Mouse (Mus musculus) 416B (cell line): ENCODE data around the gene Tac4.

Source experiments
- DNase-seq: peaks from one replicate; pipeline ENCODE4 v3.0.0; 2011; ENCODE audit warnings: low read depth

Gene Tac4

DNA sequence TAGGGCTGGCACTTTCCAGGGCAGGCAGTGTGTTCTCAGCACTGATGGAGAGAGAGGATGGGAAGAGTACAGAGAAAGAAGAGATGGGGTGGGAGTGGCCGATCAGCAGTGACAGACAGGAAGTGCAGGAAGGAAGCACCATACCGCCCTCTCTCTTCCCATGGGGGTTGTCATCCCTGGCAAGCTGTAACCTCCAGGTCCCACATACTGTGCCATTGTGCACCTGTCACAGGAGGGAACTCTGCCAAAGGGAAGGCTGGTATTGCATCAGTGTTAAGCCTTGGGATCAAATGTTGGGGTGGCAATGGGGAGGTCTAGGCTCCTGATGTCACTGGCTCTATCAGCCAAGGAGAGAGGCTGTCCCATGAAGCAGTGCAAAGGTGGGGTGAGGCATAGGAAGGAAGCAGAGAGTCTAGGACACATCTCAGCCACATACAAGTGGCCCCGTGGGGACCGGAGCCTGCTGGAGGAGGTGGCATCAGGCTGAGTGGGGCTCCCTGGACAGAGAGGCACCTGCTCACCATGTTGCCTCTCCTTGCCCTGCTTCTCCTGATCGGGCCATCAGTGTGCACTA, at the start of gene Tac4:
Gene Tac4 (plus strand): TSS at position 352 of the 574 bp plus-strand sequence.
- peak; percentile 67 for DNase-seq

DNA sequence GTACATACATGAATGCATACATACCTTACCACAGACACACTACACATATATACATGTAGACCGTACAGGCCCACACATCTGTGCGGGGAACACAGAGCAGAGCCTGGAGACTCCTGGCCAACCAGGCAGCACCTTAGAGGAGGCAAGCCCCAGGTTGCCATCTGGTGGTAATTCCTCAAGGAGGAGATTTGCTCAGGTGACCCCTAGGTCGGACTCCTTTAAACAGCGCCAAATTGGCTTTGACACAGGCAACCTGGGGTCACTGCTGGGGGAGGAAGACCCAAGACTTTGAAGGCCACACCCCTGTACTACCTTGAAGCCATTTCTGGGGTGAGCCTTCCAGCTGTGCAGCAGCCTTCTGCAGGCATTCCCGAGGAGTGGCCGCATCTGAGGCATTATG, 47.7 kb upstream of the Tac4 start:
- no peak for DNase-seq

DNA sequence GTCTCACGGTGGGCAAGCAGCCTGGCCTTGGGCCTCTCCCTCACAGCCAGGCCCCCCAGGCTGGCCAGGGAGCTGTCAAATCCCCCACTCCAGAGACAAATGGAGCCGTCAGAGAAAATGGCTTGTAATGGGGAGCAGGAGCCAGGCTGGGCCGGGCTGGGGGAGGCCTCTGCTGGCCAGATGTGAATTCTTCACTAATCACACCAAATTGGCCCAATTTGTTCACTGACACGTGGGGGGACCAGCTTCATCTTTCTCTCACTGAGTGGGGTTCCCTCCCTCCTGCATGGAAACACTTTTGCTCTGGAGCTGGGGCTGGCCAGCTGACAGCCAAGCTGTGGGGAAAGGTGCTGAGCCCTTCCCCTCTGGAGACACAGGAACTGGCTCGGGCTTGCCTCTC, 47.0 kb upstream of the Tac4 start:
- DNase-seq = no peak

DNA sequence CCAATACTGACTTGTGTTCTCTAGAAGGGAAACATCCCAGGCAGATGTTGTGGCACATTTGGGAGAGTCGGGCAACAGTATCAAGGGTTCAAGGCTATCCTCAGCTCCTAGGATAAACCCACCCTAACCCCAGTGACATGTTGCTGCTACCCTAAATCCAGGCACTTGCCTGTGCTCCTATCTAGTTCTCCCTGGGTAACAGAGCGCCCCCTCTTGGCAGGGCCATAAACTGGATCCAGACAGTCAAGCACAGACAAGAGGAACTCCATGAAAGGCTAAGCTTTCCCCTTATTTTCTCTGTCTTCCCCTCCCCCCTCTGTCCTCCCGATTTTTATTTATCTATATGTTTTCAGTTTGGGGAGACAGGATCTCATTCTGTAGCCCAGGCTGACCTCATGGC, 45.1 kb upstream of the Tac4 start:
- peak; percentile 40 for DNase-seq

GRCm38 (mm10) chr11:95219111-95219510, 42.2 kb upstream of the Tac4 start:
- DNase-seq = no peak

DNA sequence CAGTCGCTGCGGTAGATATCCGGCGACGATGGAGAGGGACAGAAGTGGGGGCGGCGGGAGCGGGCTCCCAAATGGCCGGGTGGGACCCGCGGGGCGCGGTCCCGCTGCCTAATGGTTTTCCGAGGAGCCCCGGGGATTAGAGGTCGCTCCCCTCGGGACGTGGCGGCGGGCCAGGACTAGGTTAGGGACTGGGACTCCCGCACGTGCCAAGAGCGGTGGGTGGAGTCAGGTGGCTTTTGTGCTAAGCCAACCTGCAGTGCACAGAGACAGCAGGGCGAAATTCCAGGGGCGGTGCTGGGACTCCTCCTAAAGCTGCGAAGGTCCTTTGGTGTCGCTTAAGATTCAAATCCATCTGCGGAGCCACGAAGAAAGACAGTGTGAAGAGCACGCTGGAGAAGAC, 37.9 kb upstream of the Tac4 start:
- DNase-seq = no peak

DNA sequence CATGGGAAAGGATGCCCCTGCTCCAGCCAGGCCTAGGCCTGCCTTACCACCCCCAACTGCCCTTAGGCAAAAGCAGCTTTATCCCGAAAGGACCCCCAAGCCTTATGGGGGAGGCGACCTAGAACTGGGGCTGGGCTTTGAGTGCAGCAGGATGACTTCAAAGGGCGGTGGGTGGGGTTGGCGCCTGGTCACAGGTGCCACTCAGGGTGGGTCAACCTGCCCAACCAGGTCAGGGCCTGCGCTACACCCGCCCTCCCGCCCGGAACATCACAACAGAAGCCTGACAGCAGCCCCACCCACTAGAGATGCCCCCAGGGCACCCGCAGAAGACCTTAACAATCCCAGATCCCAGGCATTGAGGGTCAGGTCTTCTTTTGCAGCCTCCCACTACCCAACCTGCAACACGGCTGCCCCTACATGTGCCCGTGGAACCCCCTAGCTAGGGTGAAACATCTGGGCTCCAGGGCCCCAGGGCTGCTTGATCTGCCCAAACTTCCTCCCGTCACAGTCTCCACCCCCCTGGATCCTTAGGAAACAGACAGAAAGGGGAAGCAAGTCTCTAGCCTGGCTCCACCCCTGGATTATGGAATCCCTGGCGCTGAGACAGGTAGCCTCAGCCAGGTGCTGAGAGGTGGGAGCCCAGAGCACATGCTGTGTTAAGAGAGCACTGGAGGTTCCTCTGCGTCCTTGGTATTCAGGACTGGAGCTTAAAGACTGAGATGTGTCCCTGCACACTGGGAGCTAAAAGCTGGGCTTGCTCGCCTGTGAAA, 37.0 kb upstream of the Tac4 start:
- DNase-seq = no peak

- no peak for DNase-seq
Measured at GRCm38 (mm10) chr11:95225448-95225847, 35.9 kb upstream of the Tac4 start.

GRCm38 (mm10) chr11:95227467-95227866, 33.9 kb upstream of the Tac4 start:
- no peak for DNase-seq

DNA sequence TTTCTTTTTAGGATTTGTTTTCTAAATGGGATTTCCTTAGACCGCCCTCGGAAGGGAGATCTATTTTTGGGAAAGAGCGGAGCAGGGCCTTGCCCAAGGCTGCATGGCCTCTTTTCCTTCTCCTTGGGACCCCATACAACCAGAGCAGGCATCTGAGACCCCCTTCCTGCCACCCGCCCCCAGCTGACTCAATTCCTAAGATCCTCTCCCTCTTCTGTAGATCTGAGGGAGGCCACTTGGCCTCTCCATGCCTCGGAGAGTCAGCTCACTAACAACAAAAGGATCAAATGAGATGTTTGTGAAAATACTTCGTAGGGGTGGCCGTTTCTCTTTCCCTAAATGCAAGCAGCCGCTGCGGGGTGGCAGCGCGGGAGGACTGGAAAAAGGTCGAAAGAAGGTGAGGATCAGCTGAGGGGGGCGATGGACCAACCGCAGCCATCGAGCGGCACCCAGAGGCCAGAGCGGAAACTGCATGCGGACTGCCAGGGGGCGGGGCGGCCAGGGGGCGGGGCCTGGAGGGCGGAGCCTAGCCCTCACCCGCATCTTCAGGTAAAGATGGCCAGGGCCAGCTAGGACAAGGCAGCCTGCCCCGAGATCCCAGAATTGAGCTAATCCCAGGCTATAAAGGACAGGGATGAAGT, 29.5 kb upstream of the Tac4 start:
- peak; percentile 56 for DNase-seq

DNA sequence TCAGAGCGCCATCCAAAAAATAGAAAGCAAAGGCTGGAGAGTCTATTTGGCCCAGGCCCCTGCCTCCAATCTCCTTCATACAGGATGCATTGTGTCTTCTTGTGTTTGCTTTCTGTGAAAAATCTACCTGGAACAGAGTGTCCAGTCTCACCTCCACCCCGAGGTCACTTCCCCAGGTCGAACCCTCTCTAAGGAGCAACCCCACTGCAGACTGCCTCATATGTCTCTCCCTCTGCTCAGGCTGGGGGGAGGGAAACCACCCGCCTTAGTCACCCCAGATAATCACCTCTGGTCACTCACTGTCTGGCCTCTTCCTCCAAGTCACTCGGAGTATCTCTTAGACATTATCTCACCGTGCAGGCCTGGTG, 29.0 kb upstream of the Tac4 start:
- DNase-seq = peak; percentile 23

DNA sequence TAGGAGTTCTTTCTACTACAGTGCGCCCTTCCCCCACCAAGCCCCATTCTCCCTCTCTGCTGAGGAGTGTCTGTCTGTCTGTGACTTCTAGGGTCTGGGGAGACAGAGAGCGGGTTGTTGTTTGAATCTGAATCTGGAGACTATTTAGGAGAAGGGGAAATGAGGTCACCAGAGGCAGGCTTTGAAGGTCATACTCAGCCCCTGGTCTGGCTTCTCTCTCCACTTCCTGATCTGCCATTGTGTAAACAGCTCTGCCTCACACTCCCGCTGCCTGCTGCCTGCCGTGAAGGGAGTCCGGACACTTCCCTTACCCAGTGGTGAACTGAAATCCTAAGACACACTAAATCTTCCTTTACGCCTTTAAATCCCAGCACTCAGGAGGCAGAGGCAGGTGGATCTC, 22.9 kb upstream of the Tac4 start:
- DNase-seq = peak; percentile 68

DNA sequence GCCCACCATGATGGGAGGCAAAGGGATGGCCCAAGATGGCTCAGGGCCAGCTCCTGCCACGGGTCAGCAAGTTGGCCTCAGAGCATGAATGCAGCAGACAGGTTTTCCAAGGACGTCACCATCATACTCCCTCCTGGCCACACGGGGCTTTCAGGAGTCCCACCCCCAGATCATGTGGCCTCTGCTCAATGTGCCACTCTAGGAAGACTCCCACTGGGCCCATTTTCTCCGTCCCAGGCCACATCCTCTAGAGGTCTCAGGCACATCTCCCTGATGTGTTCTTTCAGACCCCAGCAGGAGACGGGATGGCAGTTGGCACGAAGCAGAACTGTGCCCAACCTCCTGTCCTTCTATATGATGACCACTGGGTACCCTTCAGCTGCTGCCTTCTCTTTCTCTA, 18.7 kb upstream of the Tac4 start:
- no peak for DNase-seq

- DNase-seq = no peak
Measured at GRCm38 (mm10) chr11:95245456-95245855, 15.9 kb upstream of the Tac4 start.

DNA sequence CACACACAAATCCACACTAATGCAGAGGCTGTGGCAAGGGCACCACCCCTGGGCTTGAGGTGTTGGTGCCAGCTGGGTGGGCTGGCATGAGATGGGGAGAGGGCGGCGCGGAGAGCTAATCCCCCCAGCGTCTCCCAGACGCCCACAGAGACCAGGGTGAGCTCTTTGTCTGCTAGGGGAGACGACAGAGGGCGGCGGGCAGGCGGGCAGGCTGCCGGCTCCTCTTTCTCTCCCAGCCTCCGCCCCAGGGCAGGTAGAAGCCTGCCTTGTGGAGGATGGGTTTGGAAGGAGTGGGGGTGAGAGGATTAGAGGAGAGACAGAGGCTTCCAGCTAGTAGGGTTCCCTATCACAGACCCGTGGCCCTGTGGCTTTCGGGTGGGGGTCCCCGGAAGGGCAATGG, 14.3 kb upstream of the Tac4 start:
- no peak for DNase-seq

DNA sequence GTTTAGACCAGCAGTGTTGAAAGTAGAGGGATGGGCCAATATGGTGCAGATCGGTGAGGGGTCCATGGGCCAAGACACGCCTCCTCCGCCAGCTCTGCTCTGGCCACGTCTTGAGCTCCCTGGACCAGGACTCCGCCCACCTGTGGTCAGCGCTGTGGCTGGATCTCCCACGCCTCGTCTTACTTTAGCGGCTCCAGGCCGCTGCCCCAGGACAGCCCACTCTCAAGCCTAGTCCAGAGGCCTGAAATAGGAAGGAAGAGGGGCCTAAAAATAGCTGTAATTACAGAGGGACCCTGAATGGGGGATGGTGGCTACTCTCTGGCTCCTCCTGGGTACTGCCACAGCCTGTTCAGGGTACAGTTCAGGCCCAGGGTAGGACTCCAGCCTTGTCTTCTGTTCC, 11.2 kb upstream of the Tac4 start:
- peak; percentile 73 for DNase-seq

DNA sequence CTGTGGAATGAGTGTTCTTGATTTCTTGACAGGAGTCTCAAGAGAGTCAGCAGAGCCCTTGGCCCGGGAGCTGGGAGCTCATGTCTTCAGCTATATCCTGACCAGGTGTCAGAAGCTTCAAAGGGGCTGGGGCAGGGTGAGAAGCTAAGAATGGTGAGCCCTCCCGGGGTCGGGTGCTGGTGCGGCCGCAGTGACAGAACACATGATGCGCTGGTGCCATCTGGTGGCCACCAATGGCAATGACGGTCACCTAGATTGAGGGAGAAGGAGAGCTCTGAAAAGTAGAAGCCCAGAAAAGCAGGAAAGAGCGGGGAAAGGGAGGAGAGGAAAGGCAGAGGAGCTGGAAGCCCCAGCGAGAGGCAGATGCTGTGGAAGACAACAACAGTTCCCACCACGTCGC, 10.0 kb upstream of the Tac4 start:
- DNase-seq = peak; percentile 65

DNA sequence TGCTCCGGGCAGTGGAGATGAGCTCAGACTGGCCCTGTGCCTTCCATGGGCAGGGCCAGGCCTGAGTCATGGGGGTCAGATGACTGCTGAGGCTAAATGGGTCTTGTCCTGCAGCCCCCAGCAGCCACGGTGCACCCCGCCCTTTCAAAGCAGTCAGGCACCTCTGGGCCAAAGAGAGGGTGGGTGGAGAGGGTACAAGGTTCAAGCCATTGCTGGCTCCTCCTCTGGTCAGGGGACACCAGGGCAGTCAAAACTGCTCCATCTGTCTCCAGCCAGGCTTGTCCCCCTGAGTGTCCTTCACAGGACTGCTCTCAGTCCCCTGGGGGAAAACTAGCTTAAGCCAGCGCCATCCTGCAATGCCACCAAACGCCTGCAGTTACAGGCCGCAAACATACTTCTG, 9.2 kb upstream of the Tac4 start:
- DNase-seq = no peak

DNA sequence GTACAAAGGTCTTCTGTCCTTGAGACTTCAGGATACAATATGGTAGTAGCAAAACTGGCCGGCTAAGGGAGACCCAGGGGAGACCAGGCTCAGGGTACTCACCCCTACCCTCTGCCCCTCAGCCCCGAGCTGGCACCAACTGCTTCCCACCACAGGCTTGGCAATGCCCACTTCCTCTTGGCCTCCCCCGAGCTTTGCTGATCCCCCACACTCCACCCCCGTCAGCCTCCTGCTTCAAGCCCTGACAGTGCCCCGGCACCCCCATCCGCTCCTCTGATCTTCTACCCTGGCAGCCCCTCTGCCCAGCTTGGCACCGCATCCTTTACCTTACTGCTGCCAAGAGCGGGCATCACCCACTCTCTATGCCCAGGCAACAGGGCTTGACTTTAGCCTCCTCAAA, 7.2 kb upstream of the Tac4 start:
- DNase-seq = peak; percentile 31

DNA sequence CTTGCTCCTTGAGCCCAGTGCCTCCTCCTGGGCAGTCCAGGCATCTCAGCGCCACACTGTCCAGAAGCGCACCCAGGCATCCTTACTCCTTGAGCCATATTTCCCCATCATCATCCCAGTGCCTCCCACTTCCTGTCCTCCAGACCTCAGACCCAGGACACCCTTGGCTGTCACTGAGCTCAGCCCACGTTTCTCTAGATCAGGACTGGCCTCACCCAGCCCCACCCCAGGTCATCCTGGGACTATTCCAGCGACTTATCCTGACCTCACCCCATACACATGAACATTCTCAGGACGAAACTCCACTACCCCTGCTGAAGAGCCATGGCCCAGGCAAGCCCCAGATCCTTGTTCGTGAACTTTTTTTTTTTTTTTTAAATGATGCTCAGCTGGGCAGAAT, 5.6 kb upstream of the Tac4 start:
- no peak for DNase-seq

DNA sequence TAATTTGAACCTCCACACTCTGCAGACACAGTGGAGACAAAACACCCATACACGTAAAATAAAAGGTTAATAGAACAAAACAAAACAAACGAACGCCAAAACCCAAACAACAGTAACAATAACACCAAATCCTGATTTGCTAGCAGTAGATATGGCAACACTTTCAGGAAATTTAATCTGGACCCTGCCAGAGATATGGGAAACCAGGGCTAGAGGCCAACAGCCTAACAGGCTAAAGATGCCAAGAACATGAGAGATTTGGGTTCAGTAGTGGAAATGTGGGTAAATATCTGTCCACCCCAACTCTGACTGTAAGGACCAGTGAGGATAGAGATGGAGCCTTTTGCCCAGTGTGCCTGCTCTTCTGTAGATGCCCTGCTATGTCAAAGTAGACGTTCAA, 3.4 kb upstream of the Tac4 start:
- DNase-seq = no peak

DNA sequence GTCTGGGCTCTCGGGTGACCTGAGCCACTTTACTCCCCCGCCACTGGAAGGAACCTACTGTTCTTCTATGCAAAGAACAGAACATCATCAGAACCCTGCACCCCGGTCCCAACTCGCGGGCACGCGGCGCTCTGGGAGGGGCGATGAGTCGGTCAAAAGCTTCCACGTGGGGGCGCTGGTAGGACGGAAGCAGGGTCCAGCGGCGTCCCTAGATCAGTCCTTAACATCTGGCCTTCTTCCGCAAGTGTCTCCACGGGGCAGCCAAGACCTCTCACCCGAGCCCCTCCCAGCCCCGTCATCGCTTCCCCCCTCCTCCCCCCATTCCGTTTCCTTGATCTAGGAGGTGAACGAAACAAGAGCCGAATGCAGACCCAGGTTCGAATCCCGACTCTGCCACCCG, 2.8 kb upstream of the Tac4 start:
- DNase-seq = peak; percentile 98

- DNase-seq = peak; percentile 98
Measured at GRCm38 (mm10) chr11:95259088-95259849, 2.1 kb upstream of the Tac4 start.
